Mouse (Mus musculus) hindbrain, embryonic 12.5 days (tissue): ENCODE results near the gene Amy2a3. TPM values are rescaled to one million over a fixed set of nuclear protein-coding genes. Genes with fewer than 3 reads are reported as not detected.
"Not testable (repeated sequence)": the region's sequence is repeated elsewhere in the genome, so short reads cannot be mapped to it uniquely, and the experiment has no call there.

Experiments
- ATAC-seq: fragments of 200-750 bp; cut with Nextera tagmentation; 2 replicates; pipeline ENCODE4 v1.8.0; 2017; ENCODE audit warnings: moderate TSS enrichment; ENCODE audit not compliant: low FRiP score
- H3K27ac ChIP-seq: fragments of 300-500 bp; sonication (generic); 2 replicates; pipeline ENCODE4 v1.5.1; 2016; ENCODE audit warnings: mild to moderate bottlenecking
- H3K27me3 ChIP-seq: fragments of 300-500 bp; sonication (generic); 2 replicates; pipeline ENCODE4 v1.6.1; 2016; ENCODE audit warnings: mild to moderate bottlenecking
- H3K36me3 ChIP-seq: fragments of 300-500 bp; sonication (generic); 2 replicates; pipeline ENCODE4 v1.6.1; 2016; ENCODE audit warnings: mild to moderate bottlenecking
- H3K4me1 ChIP-seq: fragments of 300-500 bp; sonication (generic); 2 replicates; pipeline ENCODE4 v1.6.1; 2016
- H3K4me2 ChIP-seq: fragments of 300-500 bp; sonication (generic); replicated peaks from 2 replicates; pipeline ENCODE4 v1.6.1; 2016; ENCODE audit warnings: mild to moderate bottlenecking
- H3K4me3 ChIP-seq: fragments of 300-500 bp; sonication (generic); 2 replicates; pipeline ENCODE4 v1.5.1; 2016; ENCODE audit warnings: mild to moderate bottlenecking
- H3K9ac ChIP-seq: fragments of 300-500 bp; sonication (generic); 2 replicates; pipeline ENCODE4 v1.6.1; 2016; ENCODE audit warnings: mild to moderate bottlenecking, moderate library complexity
- H3K9me3 ChIP-seq: fragments of 300-500 bp; sonication (generic); replicated peaks from 2 replicates; pipeline ENCODE4 v1.6.1; 2016; ENCODE audit warnings: mild to moderate bottlenecking
- WGBS: fragments of 180-500 bp; shearing (Covaris S2); methylation state at CpG from one replicate; pipeline ENCODE4 v1.1.7; 2016; 5-methylcytosine and 5-hydroxymethylcytosine counted together
- polyA plus RNA-seq: library from polyadenylated mRNA; unstranded; fragments of >200 nt; fragmentation: Nextera tagmentation; extraction: Ambion mirVana; gene quantifications from 2 replicates; pipeline ENCODE4 v1.2.1, GENCODE M21; 2016

Gene Amy2a3
- not detected in 2 replicates for polyA plus RNA-seq

DNA sequence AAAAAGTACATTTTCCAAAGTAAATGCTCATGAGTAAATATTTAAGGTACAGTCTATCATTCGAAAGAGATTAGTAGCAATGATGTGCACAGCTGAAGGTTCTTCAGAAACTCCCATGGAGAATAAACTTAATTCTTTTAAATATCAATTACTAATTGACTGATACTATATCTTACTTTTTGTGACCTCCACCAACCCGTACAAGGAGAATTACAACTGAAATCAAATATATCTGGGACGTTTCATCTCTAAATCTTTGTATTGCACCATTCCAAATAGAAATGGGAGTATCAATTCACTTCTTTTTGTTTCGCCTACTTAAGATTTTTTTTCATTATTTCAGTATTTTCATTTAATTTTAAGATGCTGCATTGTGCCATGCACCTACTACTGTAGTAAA is at the start of gene Amy2a3:
Gene Amy2a3, minus strand, starts transcription at position 101 of the 400 bp plus-strand sequence.
- not testable (repeated sequence) for H3K36me3 ChIP-seq, H3K4me2 ChIP-seq, H3K9ac ChIP-seq, H3K9me3 ChIP-seq, H3K4me1 ChIP-seq, H3K4me3 ChIP-seq, H3K27me3 ChIP-seq, H3K27ac ChIP-seq, ATAC-seq
- no CpG with 5 or more reads among the region's 4 CpGs for WGBS

DNA sequence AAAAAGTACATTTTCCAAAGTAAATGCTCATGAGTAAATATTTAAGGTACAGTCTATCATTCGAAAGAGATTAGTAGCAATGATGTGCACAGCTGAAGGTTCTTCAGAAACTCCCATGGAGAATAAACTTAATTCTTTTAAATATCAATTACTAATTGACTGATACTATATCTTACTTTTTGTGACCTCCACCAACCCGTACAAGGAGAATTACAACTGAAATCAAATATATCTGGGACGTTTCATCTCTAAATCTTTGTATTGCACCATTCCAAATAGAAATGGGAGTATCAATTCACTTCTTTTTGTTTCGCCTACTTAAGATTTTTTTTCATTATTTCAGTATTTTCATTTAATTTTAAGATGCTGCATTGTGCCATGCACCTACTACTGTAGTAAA is 32.7 kb upstream of the Amy2a3 start, which contains the start of gene Amy2a2:
Gene Amy2a2, minus strand, starts transcription at position 101 of the 400 bp plus-strand sequence.
- H3K9me3 ChIP-seq, ATAC-seq, H3K4me2 ChIP-seq, H3K9ac ChIP-seq, H3K36me3 ChIP-seq, H3K27me3 ChIP-seq, H3K4me1 ChIP-seq, H3K4me3 ChIP-seq, H3K27ac ChIP-seq: not testable (repeated sequence)
- WGBS, result no CpG with 5 or more reads among the region's 4 CpGs

DNA sequence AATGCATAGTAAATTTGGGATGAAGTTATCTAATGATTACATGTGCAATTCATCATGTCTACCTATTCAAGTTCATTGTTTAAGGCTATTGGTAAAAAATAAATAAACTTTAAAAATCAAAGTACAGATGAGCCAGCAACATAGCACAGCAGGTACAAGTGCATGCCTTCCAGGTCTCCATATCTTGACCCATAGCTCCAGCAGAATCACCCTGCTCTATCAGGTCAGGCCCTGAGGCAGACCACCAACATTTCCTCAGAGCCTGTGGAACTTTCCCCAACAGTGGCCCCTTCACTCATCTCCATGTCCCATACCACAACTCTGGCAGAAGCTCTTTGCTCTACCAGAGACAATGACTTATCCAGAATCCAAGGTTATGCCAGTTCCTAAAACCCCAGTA is 21.6 kb upstream of the Amy2a3 start:
- H3K9ac ChIP-seq, H3K36me3 ChIP-seq, H3K4me2 ChIP-seq, H3K9me3 ChIP-seq, ATAC-seq, H3K27me3 ChIP-seq, H3K4me3 ChIP-seq, H3K27ac ChIP-seq, H3K4me1 ChIP-seq: not testable (repeated sequence)

DNA sequence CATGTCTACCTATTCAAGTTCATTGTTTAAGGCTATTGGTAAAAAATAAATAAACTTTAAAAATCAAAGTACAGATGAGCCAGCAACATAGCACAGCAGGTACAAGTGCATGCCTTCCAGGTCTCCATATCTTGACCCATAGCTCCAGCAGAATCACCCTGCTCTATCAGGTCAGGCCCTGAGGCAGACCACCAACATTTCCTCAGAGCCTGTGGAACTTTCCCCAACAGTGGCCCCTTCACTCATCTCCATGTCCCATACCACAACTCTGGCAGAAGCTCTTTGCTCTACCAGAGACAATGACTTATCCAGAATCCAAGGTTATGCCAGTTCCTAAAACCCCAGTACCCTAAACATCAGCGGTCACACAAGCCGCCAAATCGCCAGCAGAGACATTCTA is 10.9 kb downstream of the Amy2a3 start:
- not testable (repeated sequence) for H3K4me2 ChIP-seq, H3K27ac ChIP-seq, ATAC-seq, H3K36me3 ChIP-seq, H3K27me3 ChIP-seq, H3K9ac ChIP-seq, H3K9me3 ChIP-seq, H3K4me3 ChIP-seq, H3K4me1 ChIP-seq
- WGBS, result no CpG with 5 or more reads among the region's 3 CpGs

DNA sequence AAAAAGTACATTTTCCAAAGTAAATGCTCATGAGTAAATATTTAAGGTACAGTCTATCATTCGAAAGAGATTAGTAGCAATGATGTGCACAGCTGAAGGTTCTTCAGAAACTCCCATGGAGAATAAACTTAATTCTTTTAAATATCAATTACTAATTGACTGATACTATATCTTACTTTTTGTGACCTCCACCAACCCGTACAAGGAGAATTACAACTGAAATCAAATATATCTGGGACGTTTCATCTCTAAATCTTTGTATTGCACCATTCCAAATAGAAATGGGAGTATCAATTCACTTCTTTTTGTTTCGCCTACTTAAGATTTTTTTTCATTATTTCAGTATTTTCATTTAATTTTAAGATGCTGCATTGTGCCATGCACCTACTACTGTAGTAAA is 32.5 kb downstream of the Amy2a3 start, which contains the start of gene Amy2a4:
Gene Amy2a4, minus strand, starts transcription at position 101 of the 400 bp plus-strand sequence.
- H3K36me3 ChIP-seq, H3K27ac ChIP-seq, H3K9me3 ChIP-seq, H3K9ac ChIP-seq, H3K4me3 ChIP-seq, H3K4me1 ChIP-seq, ATAC-seq, H3K27me3 ChIP-seq, H3K4me2 ChIP-seq: not testable (repeated sequence)
- WGBS, result no CpG with 5 or more reads among the region's 4 CpGs

DNA sequence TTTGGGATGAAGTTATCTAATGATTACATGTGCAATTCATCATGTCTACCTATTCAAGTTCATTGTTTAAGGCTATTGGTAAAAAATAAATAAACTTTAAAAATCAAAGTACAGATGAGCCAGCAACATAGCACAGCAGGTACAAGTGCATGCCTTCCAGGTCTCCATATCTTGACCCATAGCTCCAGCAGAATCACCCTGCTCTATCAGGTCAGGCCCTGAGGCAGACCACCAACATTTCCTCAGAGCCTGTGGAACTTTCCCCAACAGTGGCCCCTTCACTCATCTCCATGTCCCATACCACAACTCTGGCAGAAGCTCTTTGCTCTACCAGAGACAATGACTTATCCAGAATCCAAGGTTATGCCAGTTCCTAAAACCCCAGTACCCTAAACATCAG is 43.6 kb downstream of the Amy2a3 start:
- H3K27me3 ChIP-seq, H3K9me3 ChIP-seq, H3K4me3 ChIP-seq, ATAC-seq, H3K4me1 ChIP-seq, H3K27ac ChIP-seq, H3K4me2 ChIP-seq, H3K36me3 ChIP-seq, H3K9ac ChIP-seq: not testable (repeated sequence)

DNA sequence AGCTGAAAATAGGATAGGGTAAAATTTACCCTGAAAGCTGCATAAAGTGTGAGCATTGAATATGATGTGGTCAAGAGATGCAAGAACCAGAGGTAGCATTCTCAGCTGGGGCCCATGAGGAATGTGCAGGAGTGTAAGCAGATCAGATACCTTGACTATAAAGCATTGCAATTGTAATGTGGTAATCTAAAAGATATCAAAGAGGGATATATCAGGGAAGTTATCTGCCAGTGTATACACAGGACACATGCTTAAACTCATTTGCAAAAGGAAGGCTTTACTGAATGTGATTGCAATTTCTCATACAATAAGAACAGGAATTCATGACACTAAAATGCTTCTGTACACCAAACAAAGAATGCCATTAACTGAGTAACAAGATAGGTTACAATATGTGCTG is 44.3 kb downstream of the Amy2a3 start:
- not testable (repeated sequence) for H3K4me2 ChIP-seq, H3K9me3 ChIP-seq, H3K4me3 ChIP-seq, H3K9ac ChIP-seq, H3K27me3 ChIP-seq, H3K36me3 ChIP-seq, H3K27ac ChIP-seq, H3K4me1 ChIP-seq, ATAC-seq

Other genes starting within 250 kb of the Amy2a3 start
- not detected in 2 replicates for gene Amy2a5, start 65.2 kb downstream of the Amy2a3 start, polyA plus RNA-seq
- gene Amy2a4, start 32.6 kb downstream of the Amy2a3 start, polyA plus RNA-seq, result not detected in 2 replicates
- gene Amy2a2, start 32.6 kb upstream of the Amy2a3 start, polyA plus RNA-seq, result not detected in 2 replicates
- gene Amy2a1, start 208.4 kb upstream of the Amy2a3 start, polyA plus RNA-seq, result not detected in 2 replicates